Mouse (Mus musculus): ENCODE measurements around the gene Agfg2. TPM values are rescaled to one million over a fixed set of nuclear protein-coding genes. Genes with fewer than 3 reads are reported as not detected.
"Not testable (repeated sequence)": the region's sequence is repeated elsewhere in the genome, so short reads cannot be mapped to it uniquely, and the experiment has no call there.

Agfg2 gene
- polyA plus RNA-seq (2012; rRNA removed), result 42.2 and 46.9 TPM in 2 replicates

DNA sequence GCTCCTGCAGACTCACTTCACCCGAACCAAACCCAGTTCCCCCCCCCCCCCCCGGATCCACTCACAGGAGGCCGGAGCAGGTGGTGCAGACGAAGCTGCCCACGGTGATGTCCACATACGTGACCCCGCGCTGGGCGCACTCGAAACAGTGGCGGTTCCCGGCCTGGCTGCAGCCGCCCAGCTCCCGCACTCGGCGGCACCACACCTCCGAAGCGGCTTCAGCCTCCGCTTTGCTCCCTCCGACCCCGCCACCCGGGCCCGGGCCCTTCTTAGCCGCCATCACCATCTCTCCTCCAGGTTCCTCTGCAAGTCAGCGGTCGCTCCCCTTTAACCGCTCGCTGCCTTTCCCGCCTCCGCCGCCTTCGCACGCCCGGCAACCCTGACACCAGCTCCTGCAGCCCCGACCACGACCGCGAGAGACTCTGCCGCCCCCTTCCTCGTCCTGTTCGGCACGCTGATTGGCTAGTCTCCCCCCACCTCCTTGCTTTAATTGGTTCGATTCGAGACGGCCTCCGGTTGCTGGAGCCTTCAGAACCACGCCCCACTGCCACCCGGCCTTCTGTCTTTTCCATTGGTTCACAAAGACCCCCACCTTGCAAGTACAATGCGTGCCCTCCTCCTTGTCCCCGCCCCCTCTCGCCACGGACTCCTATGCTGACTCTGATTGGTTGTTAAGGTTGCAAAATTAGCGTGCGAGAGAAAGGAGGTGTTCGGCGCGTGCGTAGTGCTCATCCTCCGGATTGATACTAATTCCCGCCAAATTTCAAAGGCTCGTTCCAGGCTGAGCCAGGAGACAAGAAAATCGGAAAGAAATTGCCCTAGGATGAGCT lies at the start of gene Agfg2:
TSS of gene Agfg2 (minus strand) at position 433 of the 830 bp plus-strand sequence.
- peak; percentile 93 for DNase-seq (ENCODE audit: low read depth)

- no peak for DNase-seq (ENCODE audit: low read depth)
Observed at GRCm38 (mm10) chr5:137733638-137734288, 49.2 kb upstream of the Agfg2 start.

DNA sequence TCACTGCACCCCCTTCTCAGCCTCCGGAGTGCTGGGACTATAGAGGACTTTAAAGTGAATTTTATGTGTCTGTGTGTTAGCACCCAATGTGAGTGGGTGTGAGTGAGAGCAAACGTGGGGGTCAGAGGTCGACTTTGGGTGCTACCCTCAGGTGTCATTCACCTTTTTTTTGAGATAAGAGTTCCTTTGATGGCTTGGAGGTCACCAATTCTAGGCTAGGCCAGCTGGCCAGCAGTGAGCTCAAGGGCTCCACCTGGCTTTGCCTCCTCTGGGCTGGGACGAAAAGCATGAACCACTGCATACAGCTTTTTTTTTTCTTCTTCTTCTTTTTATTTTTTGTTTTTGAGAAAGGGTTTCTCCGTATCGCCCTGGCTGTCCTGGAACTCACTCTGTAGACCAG lies 42.2 kb upstream of the Agfg2 start:
- no peak for DNase-seq (ENCODE audit: low read depth)

- no peak for DNase-seq (ENCODE audit: low read depth)
Observed at GRCm38 (mm10) chr5:137723840-137724239, 39.3 kb upstream of the Agfg2 start.

GRCm38 (mm10) chr5:137720558-137721164 lies 36.1 kb upstream of the Agfg2 start:
- DNase-seq (ENCODE audit: low read depth), result not testable (repeated sequence)

GRCm38 (mm10) chr5:137719088-137719487 lies 34.6 kb upstream of the Agfg2 start:
- no peak for DNase-seq (ENCODE audit: low read depth)

DNA sequence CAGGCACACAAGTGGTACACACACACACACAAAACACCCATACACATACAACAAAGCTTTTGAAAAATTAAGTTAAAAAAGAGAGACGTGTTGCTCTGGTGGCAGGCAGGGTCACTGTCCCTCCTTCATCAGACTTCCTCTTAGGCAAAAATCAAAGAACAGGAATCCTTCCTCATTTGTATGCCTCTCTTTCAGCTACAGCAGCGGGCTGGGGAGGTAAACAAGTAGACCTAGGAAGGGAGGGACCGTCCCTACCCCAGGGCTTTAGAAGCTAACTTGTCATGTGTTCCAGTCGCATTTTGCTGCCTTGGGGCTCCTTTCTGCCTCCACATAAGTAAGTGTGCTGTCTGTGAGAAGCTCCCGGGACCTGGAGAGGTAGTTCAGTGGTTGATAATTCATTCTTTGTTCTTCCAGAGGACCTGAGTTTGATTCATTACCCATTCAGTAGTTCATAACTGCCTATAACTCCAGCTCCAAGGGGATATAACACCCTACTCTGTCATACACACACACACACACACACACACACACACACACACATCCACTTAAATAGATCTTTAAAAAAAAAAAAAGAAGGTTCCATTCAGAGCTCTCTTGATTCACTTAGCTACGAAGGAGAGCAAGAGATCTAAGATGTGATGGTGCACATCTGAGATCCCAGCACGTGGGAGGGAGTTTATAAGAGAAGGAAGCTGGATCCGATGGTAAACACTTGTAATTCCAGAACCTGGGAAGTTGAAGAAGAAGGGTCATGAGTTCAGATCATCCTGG lies 33.7 kb upstream of the Agfg2 start:
- DNase-seq (ENCODE audit: low read depth), result no peak

DNA sequence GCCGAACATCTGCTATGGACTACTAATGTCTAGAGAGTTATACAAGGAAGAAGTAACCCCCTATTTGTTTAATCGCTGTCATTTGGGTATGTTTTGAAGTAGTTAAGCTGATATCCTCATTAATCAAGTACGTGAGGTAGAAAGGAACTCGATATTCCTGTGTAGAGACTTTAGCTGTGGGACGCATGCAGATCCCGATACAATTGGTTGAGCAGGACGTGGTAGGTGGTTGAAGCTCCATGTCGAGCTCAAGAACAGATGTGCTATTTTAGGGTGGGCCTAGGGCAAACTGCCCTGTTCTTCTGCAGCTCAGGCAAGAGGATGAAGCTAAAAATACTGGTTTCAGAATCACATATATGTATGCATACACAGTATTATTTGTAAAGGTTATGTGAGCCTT lies 31.2 kb upstream of the Agfg2 start:
- DNase-seq (ENCODE audit: low read depth), result no peak

GRCm38 (mm10) chr5:137713454-137713853 lies 28.9 kb upstream of the Agfg2 start:
- no peak for DNase-seq (ENCODE audit: low read depth)

DNA sequence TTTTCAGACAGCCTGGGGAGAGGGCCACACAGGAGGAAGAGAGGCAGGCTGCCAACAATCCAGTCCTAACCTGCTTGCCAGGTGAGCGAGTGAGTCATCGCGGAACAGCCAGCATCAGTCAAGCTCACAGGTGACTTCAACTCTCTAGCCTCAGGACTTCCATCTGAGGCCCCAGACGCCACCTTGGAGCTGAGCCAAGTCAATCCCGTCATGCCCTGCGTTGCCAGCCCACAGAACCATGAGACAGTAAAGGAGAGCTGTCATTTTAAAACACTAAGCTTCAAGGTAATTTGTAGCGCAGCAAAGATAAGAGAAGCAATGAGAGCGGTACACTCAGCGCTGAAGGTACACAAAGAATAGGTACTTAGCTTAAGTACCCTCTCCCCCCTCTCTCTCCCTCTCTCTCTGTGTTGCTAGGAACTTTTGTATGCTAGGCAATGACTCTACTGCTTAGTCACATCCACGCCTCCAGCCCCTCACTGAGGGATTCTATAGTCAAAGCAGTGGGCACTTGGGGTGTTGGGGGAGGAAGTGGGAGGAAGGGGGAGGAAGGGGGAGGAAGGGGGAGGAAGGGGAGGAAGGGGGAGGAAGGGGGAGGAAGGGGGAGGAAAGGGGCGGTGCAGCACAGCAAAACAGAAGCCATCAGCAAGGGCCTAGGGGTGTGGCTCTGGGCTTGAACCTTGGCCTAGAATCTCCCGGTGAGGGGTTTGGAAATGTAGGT lies 22.5 kb upstream of the Agfg2 start:
- peak; percentile 81 for DNase-seq (ENCODE audit: low read depth)

DNA sequence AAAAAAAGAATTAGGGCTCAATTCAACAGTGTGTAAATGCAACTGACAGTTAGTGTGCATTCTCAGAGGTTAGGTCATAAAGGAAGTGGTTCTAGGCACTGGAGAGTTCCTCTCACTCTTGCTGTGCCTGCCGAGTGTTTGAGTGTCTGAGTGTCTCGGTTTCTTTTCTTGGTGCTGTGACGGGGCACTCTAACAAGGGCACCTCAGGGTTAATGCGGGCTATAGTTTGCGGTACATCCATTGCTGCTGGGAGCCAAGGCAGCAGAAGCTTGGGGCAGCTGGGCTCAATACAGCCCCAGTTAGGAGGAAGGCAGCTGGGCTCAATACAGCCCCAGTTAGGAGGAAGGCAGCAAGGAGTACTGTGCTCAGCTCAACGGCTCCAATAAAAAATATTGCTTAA lies 20.7 kb upstream of the Agfg2 start:
- no peak for DNase-seq (ENCODE audit: low read depth)

GRCm38 (mm10) chr5:137699850-137700249 lies 15.3 kb upstream of the Agfg2 start:
- no peak for DNase-seq (ENCODE audit: low read depth)

DNA sequence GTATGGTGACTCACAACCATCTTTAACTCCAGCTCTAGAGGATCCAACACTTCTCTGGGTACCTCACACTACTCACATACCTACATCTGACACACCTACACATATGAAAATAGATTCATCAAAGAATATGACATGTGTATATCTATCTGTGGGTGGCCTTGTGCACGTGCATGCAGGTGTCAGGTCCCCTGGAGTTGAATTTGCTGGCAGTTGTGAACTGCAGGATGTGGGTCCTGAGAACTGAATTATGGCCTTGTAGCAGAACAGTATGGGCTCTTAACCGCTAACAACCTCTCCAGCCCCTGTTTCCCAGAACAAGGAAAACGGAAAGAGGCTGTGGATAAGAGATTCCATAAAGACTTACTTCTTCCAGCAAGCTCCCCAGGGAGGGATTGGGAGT lies 14.6 kb upstream of the Agfg2 start:
- no peak for DNase-seq (ENCODE audit: low read depth)

GRCm38 (mm10) chr5:137695930-137696329 lies 11.4 kb upstream of the Agfg2 start:
- no peak for DNase-seq (ENCODE audit: low read depth)

DNA sequence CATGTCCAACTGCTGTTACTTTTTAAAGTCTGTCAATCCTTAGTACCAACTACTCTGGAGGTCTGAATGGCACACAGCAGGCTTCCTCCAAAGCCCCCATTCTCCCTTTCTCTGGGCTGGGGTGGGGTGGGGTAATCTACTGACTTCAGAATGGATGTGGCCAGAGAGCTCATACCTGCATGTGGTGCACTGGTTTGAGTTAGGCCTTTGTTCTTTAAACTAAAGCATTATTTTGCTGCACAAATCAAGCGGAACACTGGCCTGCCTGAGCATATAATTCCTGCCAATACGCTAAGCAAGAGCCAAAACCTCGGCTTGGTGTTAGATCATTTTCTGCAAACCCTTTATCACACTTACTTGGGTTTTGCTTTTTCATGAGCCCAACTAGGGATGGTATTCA lies 10.3 kb upstream of the Agfg2 start:
- DNase-seq (ENCODE audit: low read depth), result no peak

- no peak for DNase-seq (ENCODE audit: low read depth)
Observed at GRCm38 (mm10) chr5:137691881-137692280, 7.4 kb upstream of the Agfg2 start.

DNA sequence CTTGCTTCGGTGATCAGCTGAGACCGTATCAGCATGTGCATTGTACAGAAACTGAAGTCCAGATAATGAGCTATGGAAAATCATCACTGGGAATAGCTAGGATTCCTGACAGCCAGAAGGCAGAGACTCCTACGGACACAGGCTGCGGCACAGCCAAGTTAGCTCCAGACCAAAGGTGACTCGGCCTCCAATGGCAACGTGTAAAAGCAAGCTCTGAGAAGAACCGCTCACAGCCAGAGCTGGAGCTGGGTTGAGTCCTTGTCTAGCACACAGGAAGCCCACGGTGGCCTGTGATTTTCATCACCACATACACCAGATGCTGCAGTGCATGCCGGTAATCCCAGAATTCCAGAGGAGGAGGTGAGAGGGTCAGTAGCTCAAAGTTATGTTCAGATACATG lies 6.0 kb upstream of the Agfg2 start:
- DNase-seq (ENCODE audit: low read depth), result no peak

- no peak for DNase-seq (ENCODE audit: low read depth)
Observed at GRCm38 (mm10) chr5:137689974-137690373, 5.4 kb upstream of the Agfg2 start.

DNA sequence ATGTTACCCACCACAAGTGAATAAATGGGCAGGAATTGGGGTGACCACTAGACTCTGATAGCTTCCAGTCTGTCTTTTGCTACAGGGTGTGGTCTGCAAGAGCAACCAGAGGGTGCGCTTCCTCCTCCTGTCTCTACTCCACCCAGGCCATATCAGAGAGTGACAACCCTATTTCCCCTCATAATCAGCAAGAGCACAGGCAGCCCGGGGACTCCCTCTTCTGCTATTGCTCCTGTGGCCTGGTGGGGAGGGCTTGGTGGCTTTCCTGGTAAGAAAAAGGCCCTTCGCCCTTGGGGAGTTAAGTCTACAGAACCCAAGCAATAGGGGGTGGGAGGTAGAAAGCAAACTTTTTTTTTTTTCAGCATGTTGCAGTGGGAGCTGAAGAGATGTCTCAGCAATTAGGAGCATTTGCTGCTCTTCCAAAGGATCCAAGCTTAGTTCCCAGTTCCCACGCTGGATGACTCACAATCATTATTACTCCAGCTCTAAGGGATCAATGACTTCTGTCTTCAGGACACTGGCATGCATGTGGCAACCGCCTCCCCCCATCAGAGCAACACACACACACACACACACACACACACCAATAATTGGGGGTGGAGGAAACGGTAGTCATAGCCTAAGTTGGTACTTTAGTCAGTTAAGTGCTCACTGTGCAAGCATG lies 1.7 kb upstream of the Agfg2 start:
- no peak for DNase-seq (ENCODE audit: low read depth)

GRCm38 (mm10) chr5:137685653-137686052 lies 1.1 kb upstream of the Agfg2 start:
- DNase-seq (ENCODE audit: low read depth), result no peak
